Mouse (Mus musculus) liver, postnatal 0 days (tissue): ENCODE measurements around the gene Rnf207.

Source experiments
- CTCF ChIP-seq: sonication (generic); IDR thresholded peaks from 2 replicates; pipeline ENCODE4 v1.5.1; 2016; ENCODE audit warnings: antibody characterized with exemption, low read depth
- EP300 ChIP-seq: IDR thresholded peaks from 2 replicates; pipeline ENCODE4 v1.6.1; 2016; ENCODE audit warnings: antibody characterized with exemption, low read depth, mild to moderate bottlenecking

DNA sequence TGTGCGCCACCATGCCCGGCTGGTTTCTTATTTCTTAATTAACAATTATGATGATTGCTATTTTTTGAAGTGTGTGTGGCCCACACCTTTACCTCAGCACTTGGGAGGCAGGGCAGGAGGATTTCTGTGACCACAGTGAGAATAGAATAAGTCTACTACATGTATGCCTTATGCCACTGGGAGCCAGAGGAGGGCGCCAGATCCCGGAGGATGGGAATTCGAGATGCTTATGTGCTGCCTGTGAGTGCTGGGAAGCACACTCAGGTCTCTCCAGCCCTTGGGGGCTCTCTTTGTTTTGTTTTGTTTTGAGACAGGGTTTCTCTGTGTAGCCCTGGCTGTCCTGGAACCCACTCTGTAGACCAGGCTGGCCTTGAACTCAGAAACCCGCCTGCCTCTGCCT is 9.9 kb upstream of the Rnf207 start:
- TF ChIP-seq CTCF (peak; percentile 63), EP300 (no peak)
